Mouse (Mus musculus): ENCODE data around the gene Aldh18a1.

GRCm38 (mm10) chr19:40633144-40633543 lies 44.9 kb upstream of the Aldh18a1 start:
- TF ChIP-seq POLR2AphosphoS5 (IDR thresholded peaks at IDR 0.05; ENCODE audit: insufficient replicate concordance, low read depth, low read length) (no peak), CTCF (IDR thresholded peaks at IDR 0.05; ENCODE audit: low read depth, low read length) (no peak), GATA1 (IDR thresholded peaks at IDR 0.05; ENCODE audit: borderline replicate concordance, low read length) (no peak)
